Mouse (Mus musculus) bone marrow macrophage, adult 2 months (primary cell): ENCODE data around the gene Rpl7l1.

Experiments
- CTCF ChIP-seq: IDR thresholded peaks from 2 replicates; pipeline ENCODE4 v1.5.1; 2012; ENCODE audit warnings: low read depth, mild to moderate bottlenecking, low read length, moderate library complexity
- POLR2A ChIP-seq: IDR thresholded peaks from 2 replicates; pipeline ENCODE4 v1.6.1; 2012; ENCODE audit warnings: mild to moderate bottlenecking, low read depth, low read length, borderline replicate concordance

DNA sequence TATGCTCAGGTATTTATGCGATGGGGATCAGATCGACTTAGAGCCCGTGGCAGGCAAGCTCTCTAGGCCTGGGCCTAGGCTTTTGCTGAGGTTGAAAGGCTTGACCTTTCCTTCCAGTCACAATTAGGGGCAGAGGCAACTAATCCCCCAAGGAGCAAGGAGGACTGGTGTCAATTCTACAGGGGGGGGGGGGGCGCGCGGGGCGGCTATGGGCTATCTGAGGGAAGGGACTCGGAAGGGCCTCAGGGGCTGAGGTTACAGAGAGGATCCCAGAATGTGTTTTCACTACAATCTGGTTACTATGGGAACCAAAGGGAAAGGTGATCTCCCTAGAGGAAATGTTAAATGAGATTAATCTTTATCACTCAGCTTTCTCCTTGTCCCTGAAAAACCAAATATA lies 14.9 kb upstream of the Rpl7l1 start:
- TF ChIP-seq CTCF (no peak), POLR2A (no peak)
